Mouse (Mus musculus) bone marrow, adult 2 months (tissue): ENCODE results near the gene Mgat5.

ENCODE experiments used
- CTCF ChIP-seq: fragments of 200-500 bp; IDR thresholded peaks from 2 replicates; pipeline ENCODE4 v1.5.1; 2011; ENCODE audit warnings: low read length, control low read depth; ENCODE audit not compliant: control insufficient read depth, insufficient read depth
- POLR2A ChIP-seq: fragments of 200-500 bp; IDR thresholded peaks from 2 replicates; pipeline ENCODE4 v1.6.1; 2011; ENCODE audit warnings: low read depth, mild to moderate bottlenecking, control low read depth, low read length, borderline replicate concordance; ENCODE audit not compliant: control insufficient read depth

GRCm38 (mm10) chr1:127373559-127373958 lies 168.7 kb downstream of the Mgat5 start:
- no peak for TF ChIP-seq CTCF
- TF ChIP-seq POLR2A: no peak
